Comparison of ENCODE assay signal across 21 mouse cellular contexts in the genomic region with DNA sequence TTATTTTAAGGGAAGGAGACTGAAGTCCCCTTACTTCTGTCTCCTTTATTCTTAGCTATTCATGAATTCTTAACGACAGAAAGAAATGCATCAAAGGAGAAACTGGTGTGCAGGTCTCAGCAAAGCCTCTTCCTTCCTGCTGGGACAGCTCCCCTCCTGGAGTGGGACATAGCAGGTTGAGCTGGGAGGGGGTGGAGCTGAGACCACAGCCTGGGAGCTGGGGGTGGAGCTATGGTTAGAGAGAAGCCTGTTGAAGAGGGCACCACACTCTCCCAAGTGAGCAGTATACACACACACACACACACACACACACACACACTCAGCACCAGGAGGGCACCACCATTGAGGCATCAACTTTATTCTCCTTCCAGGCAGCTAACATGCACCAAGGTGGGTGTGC.
DNase-seq lines count a peak whose midpoint lies in the region; ATAC-seq and TF ChIP-seq lines count a peak whose summit lies in the region.
"Had no signal": no experiment of that assay in that cellular context is flagged by ENCODE, and none has a peak within 500 bp of the region (broad histone marks: within the 10 kb centered on the region; RNA-seq: fewer than 3 reads in every experiment).

No protein-coding gene starts in this region.

- H3K36me3 ChIP-seq in intestine, embryonic 15.5 days: no peaks in the 10 kb centered on the region
- H3K36me3 ChIP-seq in intestine, postnatal 0 days (ENCODE audit: control insufficient read depth, insufficient read depth): no peaks in the 10 kb centered on the region
- H3K36me3 ChIP-seq in thymus, adult 2 months (ENCODE audit: control insufficient read depth, insufficient read depth, low read length): no peaks in the 10 kb centered on the region
- H3K36me3 ChIP-seq: embryonic facial prominence, embryonic 13.5 days; forebrain, embryonic 10.5 days; G1E; heart, embryonic 13.5 days; hindbrain, embryonic 15.5 days had no signal

- peak; percentile 8 for DNase-seq in thymus, adult 2 months
- DNase-seq in thymus, postnatal 14 days: no peak
- DNase-seq in left cerebral cortex, postnatal 10 days (ENCODE audit: extremely low spot score in 1 of 2, low spot score in 2 of 2): no peak
- no peak for DNase-seq in adrenal gland, postnatal 14 days
- DNase-seq: adrenal gland, adult 2 months; cerebellum, adult 2 months; cerebellum, postnatal 10 days; gastrocnemius, adult 2 months; gastrocnemius, postnatal 25 days; heart, adult 11 months; heart, postnatal 36 days had no signal

- no peaks in the 10 kb centered on the region for H3K27me3 ChIP-seq in intestine, embryonic 15.5 days (replicated peaks)
- H3K27me3 ChIP-seq in intestine, postnatal 0 days (replicated peaks; ENCODE audit: control insufficient read depth, insufficient read depth, low read length): no peaks in the 10 kb centered on the region
- H3K27me3 ChIP-seq in thymus, adult 2 months (ENCODE audit: control insufficient read depth, insufficient read depth, low read length): no peaks in the 10 kb centered on the region
- H3K27me3 ChIP-seq: heart, embryonic 13.5 days; hindbrain, embryonic 15.5 days had no signal

- intact Hi-C loops in left cerebral cortex, postnatal 10 days (cut with DNase I): loop anchor here (5.0 kb wide), 1 partner anchor 50 kb away; no protein-coding TSS in a partner anchor

- no peak overlapping the region for H3K27ac ChIP-seq in intestine, embryonic 15.5 days
- H3K27ac ChIP-seq in intestine, postnatal 0 days (ENCODE audit: low read depth, low read length): no peak overlapping the region
- H3K27ac ChIP-seq in thymus, adult 2 months (ENCODE audit: control insufficient read depth, insufficient read depth, low read length): no peak overlapping the region
- H3K27ac ChIP-seq: forebrain, embryonic 10.5 days; gastrocnemius, adult 2 months; heart, embryonic 13.5 days; hindbrain, embryonic 15.5 days had no signal

- H3K4me3 ChIP-seq in intestine, embryonic 15.5 days (replicated peaks): no peak overlapping the region
- H3K4me3 ChIP-seq in intestine, postnatal 0 days (ENCODE audit: low read depth, low read length): no peak overlapping the region
- H3K4me3 ChIP-seq in thymus, adult 2 months (ENCODE audit: control insufficient read depth, insufficient read depth, low read length): no peak overlapping the region
- H3K4me3 ChIP-seq: embryonic facial prominence, embryonic 13.5 days; erythroblast, embryonic 14.5 days; forebrain, embryonic 10.5 days; gastrocnemius, adult 2 months; heart, embryonic 13.5 days; hindbrain, embryonic 15.5 days had no signal

- no peak overlapping the region for H3K9ac ChIP-seq in intestine, embryonic 15.5 days
- no peak overlapping the region for H3K9ac ChIP-seq in intestine, postnatal 0 days (ENCODE audit: low read depth, low read length)
- H3K9ac ChIP-seq: embryonic facial prominence, embryonic 13.5 days; heart, embryonic 13.5 days; hindbrain, embryonic 15.5 days had no signal

- H3K9me3 ChIP-seq in intestine, embryonic 15.5 days: no peaks in the 10 kb centered on the region
- H3K9me3 ChIP-seq in intestine, postnatal 0 days (ENCODE audit: control insufficient read depth): no peaks in the 10 kb centered on the region
- H3K9me3 ChIP-seq: embryonic facial prominence, embryonic 13.5 days; forebrain, embryonic 10.5 days; heart, embryonic 13.5 days; hindbrain, embryonic 15.5 days had no signal

- WGBS in intestine, embryonic 15.5 days: 14% methylated on average over 1 of the region's 1 CpGs
- WGBS in intestine, postnatal 0 days: 14% methylated on average over 1 of the region's 1 CpGs
- WGBS in thymus, adult 2 months: 2% methylated on average over 1 of the region's 1 CpGs

- H3K4me1 ChIP-seq in intestine, embryonic 15.5 days (replicated peaks): peaks cover 10% of the 10 kb centered on the region; the same call in 1 of the 2 replicates
- H3K4me1 ChIP-seq in intestine, postnatal 0 days (replicated peaks; ENCODE audit: control insufficient read depth, insufficient read depth, low read length): no peaks in the 10 kb centered on the region
- no peaks in the 10 kb centered on the region for H3K4me1 ChIP-seq in thymus, adult 2 months (replicated peaks; ENCODE audit: control insufficient read depth, insufficient read depth, low read length)

- TF ChIP-seq POLR2A in thymus, adult 2 months (IDR thresholded peaks at IDR 0.05; ENCODE audit: control insufficient read depth, extremely low read depth, insufficient read depth, low read length, poor library complexity): no peak

- TF ChIP-seq CTCF in intestine, postnatal 0 days (IDR thresholded peaks at IDR 0.05; ENCODE audit: low read depth): no peak
- TF ChIP-seq CTCF in thymus, adult 2 months (IDR thresholded peaks at IDR 0.05; ENCODE audit: borderline replicate concordance, control insufficient read depth, extremely low read depth, insufficient read depth, low read length, poor library complexity): no peak

- H3K4me2 ChIP-seq in intestine, embryonic 15.5 days (replicated peaks): no peak overlapping the region
- H3K4me2 ChIP-seq in intestine, postnatal 0 days (replicated peaks; ENCODE audit: low read depth): no peak overlapping the region
- H3K4me2 ChIP-seq: embryonic facial prominence, embryonic 13.5 days; heart, embryonic 13.5 days; hindbrain, embryonic 15.5 days had no signal

- peak; percentile 64; the same call in 1 of the 2 replicates for ATAC-seq in intestine, embryonic 15.5 days
- ATAC-seq in intestine, postnatal 0 days: no peak
- peak; percentile 33; the same call in 1 of the 2 replicates for ATAC-seq in granulocyte monocyte progenitor cell, adult 5-6 weeks (replicated peaks; ENCODE audit: poor library complexity, severe bottlenecking)
- ATAC-seq: forebrain, embryonic 14.5 days had no signal
